In genomic region chr7:44593775-44594174, GRCm38 (mm10) we compare ENCODE assay signal across 8 mouse cellular contexts. TPM values are rescaled to one million over a fixed set of nuclear protein-coding genes. Genes with fewer than 3 reads are reported as not detected.
DNase-seq lines count a peak whose midpoint lies in the region; ATAC-seq and TF ChIP-seq lines count a peak whose summit lies in the region.

No protein-coding gene starts in this region.

- H3K9ac ChIP-seq in ES-Bruce4 (ENCODE audit: low read depth, poor library complexity, severe bottlenecking), result no peak overlapping the region
- H3K9ac ChIP-seq in lung, embryonic 14.5 days, result no peak overlapping the region

- peak; percentile 35; the same call in 1 of the 2 replicates for ATAC-seq in lung, embryonic 14.5 days (ENCODE audit: insufficient read depth)

- peak overlapping the region; percentile 22 for H3K4me3 ChIP-seq in ES-Bruce4 (ENCODE audit: low read depth, low read length)
- peak overlapping the region; percentile 78 for H3K4me3 ChIP-seq in layer of hippocampus, adult 2 months
- H3K4me3 ChIP-seq in lung, embryonic 14.5 days (ENCODE audit: low read depth, low read length), result no peak overlapping the region
- H3K4me3 ChIP-seq in olfactory bulb, adult 2 months (ENCODE audit: insufficient read depth, low read depth, low read length), result peak overlapping the region; percentile 74

- H3K4me1 ChIP-seq in ES-Bruce4 (ENCODE audit: control insufficient read depth, insufficient read depth, low read length), result no peaks in the 10 kb centered on the region
- H3K4me1 ChIP-seq in lung, embryonic 14.5 days (ENCODE audit: insufficient read depth), result no peaks in the 10 kb centered on the region
- peaks cover 52% of the 10 kb centered on the region for H3K4me1 ChIP-seq in olfactory bulb, adult 2 months (ENCODE audit: control insufficient read depth, insufficient read depth, low read length)

- H3K9me3 ChIP-seq in ES-Bruce4 (replicated peaks; ENCODE audit: control insufficient read depth, insufficient read depth, low read length, poor library complexity, severe bottlenecking), result no peaks in the 10 kb centered on the region
- H3K9me3 ChIP-seq in lung, embryonic 14.5 days (ENCODE audit: low read depth, low read length), result no peaks in the 10 kb centered on the region

- H3K27me3 ChIP-seq in ES-Bruce4 (ENCODE audit: control insufficient read depth, insufficient read depth, low read length, poor library complexity, severe bottlenecking), result no peaks in the 10 kb centered on the region
- peaks cover 48% of the 10 kb centered on the region for H3K27me3 ChIP-seq in lung, embryonic 14.5 days (ENCODE audit: insufficient read depth, low read length)

- no peak for TF ChIP-seq CTCF in ES-Bruce4 (IDR thresholded peaks at IDR 0.05; ENCODE audit: low read depth, low read length)
- TF ChIP-seq CTCF in layer of hippocampus, adult 2 months (conservative IDR thresholded peaks at IDR 0.05), result peak; percentile 12
- peak; percentile 21; the same call in 1 of the 2 replicates for TF ChIP-seq CTCF in lung, embryonic 14.5 days (IDR thresholded peaks at IDR 0.05; ENCODE audit: low read depth)
- TF ChIP-seq CTCF in olfactory bulb, adult 2 months (IDR thresholded peaks at IDR 0.05; ENCODE audit: insufficient read depth, low read depth, low read length), result no peak

- 0% methylated on average over 22 of the region's 22 CpGs for WGBS in lung, embryonic 14.5 days
- under 1% methylated on average over 22 of the region's 22 CpGs for WGBS in olfactory bulb, adult 2 months

- intact Hi-C loops in heart, postnatal 36 days (cut with DNase I), result no loop called here

- peak; percentile 98 for DNase-seq in cerebellum, adult 18-20 months
- peak; percentile 88 for DNase-seq in forelimb bud, embryonic 11.5 days (ENCODE audit: low read depth, low spot score)
- DNase-seq in heart, postnatal 36 days, result peak; percentile 75 to 79
- DNase-seq in layer of hippocampus, adult 2 months (ENCODE audit: low spot score in 2 of 2), result peak; percentile 88
- DNase-seq in lung, embryonic 14.5 days, result peak; percentile 92
- DNase-seq in thymus, adult 18-20 months, result peak; percentile 35 to 39

- H3K36me3 ChIP-seq in ES-Bruce4 (ENCODE audit: control insufficient read depth, insufficient read depth, low read length, poor library complexity, severe bottlenecking), result peaks cover 6% of the 10 kb centered on the region
- H3K36me3 ChIP-seq in lung, embryonic 14.5 days (ENCODE audit: insufficient read depth), result no peaks in the 10 kb centered on the region

- peak; percentile 60 for TF ChIP-seq EP300 in ES-Bruce4 (IDR thresholded peaks at IDR 0.05; ENCODE audit: insufficient read depth, low read depth, low read length)

- TF ChIP-seq POLR2A in ES-Bruce4 (IDR thresholded peaks at IDR 0.05; ENCODE audit: insufficient read depth, low read length), result no peak
- TF ChIP-seq POLR2A in olfactory bulb, adult 2 months (IDR thresholded peaks at IDR 0.05; ENCODE audit: insufficient read depth, low read depth, low read length), result peak; percentile 43; the same call in 1 of the 2 replicates

- peak overlapping the region; percentile 25; the same call in 1 of the 2 replicates for H3K4me2 ChIP-seq in lung, embryonic 14.5 days

- H3K27ac ChIP-seq in ES-Bruce4 (ENCODE audit: insufficient read depth, low read length), result no peak overlapping the region
- peak overlapping the region; percentile 99 for H3K27ac ChIP-seq in layer of hippocampus, adult 2 months
- H3K27ac ChIP-seq in lung, embryonic 14.5 days (ENCODE audit: low read depth), result no peak overlapping the region
- H3K27ac ChIP-seq in olfactory bulb, adult 2 months (ENCODE audit: insufficient read depth, low read depth, low read length), result peak overlapping the region; percentile 95

RNA-seq across cellular contexts. Expression of gene Kcnc3, which starts 3.3 kb away (rescaled TPM):
- 12.3 and 15.5 TPM in 2 replicates for polyA plus RNA-seq in ES-Bruce4 (2011; ENCODE audit: insufficient read depth, insufficient read length, low read depth, missing spikeins)
- 1 to 10 TPM; 2.0 to 2.3 TPM for total RNA-seq in heart, postnatal 36 days (2021)
- 100 to 1,000 TPM; 184 to 186 TPM for total RNA-seq in layer of hippocampus, adult 2 months (2021)
- polyA plus RNA-seq in lung, embryonic 14.5 days (2014; fragmentation: Nextera tagmentation; extraction: Ambion mirVana), result 0.70 and 0.97 TPM in 2 replicates
- not detected in 2 replicates for polyA plus RNA-seq in olfactory bulb, adult 2 months (2012; ENCODE audit: insufficient read depth, insufficient read length, low replicate concordance, missing spikeins)

RNA-seq across cellular contexts. Expression of gene Napsa, which starts 21.6 kb away (rescaled TPM):
- polyA plus RNA-seq in ES-Bruce4 (2011; ENCODE audit: insufficient read depth, insufficient read length, low read depth, missing spikeins), result 0.97 and 1.1 TPM in 2 replicates
- total RNA-seq in heart, postnatal 36 days (2021), result under 1 TPM; 0.43 to 0.78 TPM
- not detected for total RNA-seq in layer of hippocampus, adult 2 months (2021)
- 4.7 and 6.8 TPM in 2 replicates for polyA plus RNA-seq in lung, embryonic 14.5 days (2014; fragmentation: Nextera tagmentation; extraction: Ambion mirVana)
- not detected in 2 replicates for polyA plus RNA-seq in olfactory bulb, adult 2 months (2012; ENCODE audit: insufficient read depth, insufficient read length, low replicate concordance, missing spikeins)

RNA-seq across cellular contexts. Expression of gene Nr1h2, which starts 40.0 kb away (rescaled TPM):
- 67.6 and 95.7 TPM in 2 replicates for polyA plus RNA-seq in ES-Bruce4 (2011; ENCODE audit: insufficient read depth, insufficient read length, low read depth, missing spikeins)
- total RNA-seq in heart, postnatal 36 days (2021), result 10 to 100 TPM; 48.2 to 50.8 TPM
- total RNA-seq in layer of hippocampus, adult 2 months (2021), result 10 to 100 TPM; 58.2 to 66.7 TPM
- polyA plus RNA-seq in lung, embryonic 14.5 days (2014; fragmentation: Nextera tagmentation; extraction: Ambion mirVana), result 61.1 and 66.0 TPM in 2 replicates
- not detected in 2 replicates for polyA plus RNA-seq in olfactory bulb, adult 2 months (2012; ENCODE audit: insufficient read depth, insufficient read length, low replicate concordance, missing spikeins)

RNA-seq across cellular contexts. Expression of gene Pold1, which starts 45.1 kb away (rescaled TPM):
- 81.9 and 86.6 TPM in 2 replicates for polyA plus RNA-seq in ES-Bruce4 (2011; ENCODE audit: insufficient read depth, insufficient read length, low read depth, missing spikeins)
- 10 to 100 TPM; 11.9 to 14.0 TPM for total RNA-seq in heart, postnatal 36 days (2021)
- 10 to 100 TPM in 1 of 2 experiments, 1 to 10 TPM in 1; 9.0 to 10.5 TPM for total RNA-seq in layer of hippocampus, adult 2 months (2021)
- polyA plus RNA-seq in lung, embryonic 14.5 days (2014; fragmentation: Nextera tagmentation; extraction: Ambion mirVana), result 91.6 and 105 TPM in 2 replicates
- not detected in 2 replicates for polyA plus RNA-seq in olfactory bulb, adult 2 months (2012; ENCODE audit: insufficient read depth, insufficient read length, low replicate concordance, missing spikeins)

Comparison
In these comparisons a context has a peak if more than half of its experiments do, and no peak if none do; other contexts are left out.
1. H3K27ac ChIP-seq: peak in layer of hippocampus, adult 2 months (single experiment) and olfactory bulb, adult 2 months (single experiment); none in ES-Bruce4 (single experiment) and lung, embryonic 14.5 days (single experiment).
2. CTCF ChIP-seq: peak in layer of hippocampus, adult 2 months (single experiment) and lung, embryonic 14.5 days (single experiment); none in ES-Bruce4 (single experiment) and olfactory bulb, adult 2 months (single experiment).
3. DNase-seq: peak in every context shown above with its lines; median percentile 98 in cerebellum, adult 18-20 months; 92 in lung, embryonic 14.5 days; 88 in forelimb bud, embryonic 11.5 days; 88 in layer of hippocampus, adult 2 months; 77 in heart, postnatal 36 days; 37 in thymus, adult 18-20 months.